Mouse (Mus musculus) common myeloid progenitor, adult 5-6 weeks (primary cell): Measurements from ENCODE around the gene Kpna6. TPM values are rescaled to one million over a fixed set of nuclear protein-coding genes. Genes with fewer than 3 reads are reported as not detected.
"Not testable (repeated sequence)": the region's sequence is repeated elsewhere in the genome, so short reads cannot be mapped to it uniquely, and the experiment has no call there.

Experiments
- ATAC-seq: replicated peaks from 2 replicates; pipeline ENCODE4 v1.8.0; 2016; ENCODE audit warnings: low read depth, mild to moderate bottlenecking, moderate TSS enrichment, inconsistent platforms; ENCODE audit not compliant: poor library complexity, severe bottlenecking
- total RNA-seq: library from RNA; stranded (forward); fragments of 200-1000, 187-1606 nt; gene quantifications from 2 replicates; pipeline ENCODE4 v1.2.3, GENCODE M21; 2017

The Kpna6 gene
- 21.9 and 26.2 TPM in 2 replicates for total RNA-seq

DNA sequence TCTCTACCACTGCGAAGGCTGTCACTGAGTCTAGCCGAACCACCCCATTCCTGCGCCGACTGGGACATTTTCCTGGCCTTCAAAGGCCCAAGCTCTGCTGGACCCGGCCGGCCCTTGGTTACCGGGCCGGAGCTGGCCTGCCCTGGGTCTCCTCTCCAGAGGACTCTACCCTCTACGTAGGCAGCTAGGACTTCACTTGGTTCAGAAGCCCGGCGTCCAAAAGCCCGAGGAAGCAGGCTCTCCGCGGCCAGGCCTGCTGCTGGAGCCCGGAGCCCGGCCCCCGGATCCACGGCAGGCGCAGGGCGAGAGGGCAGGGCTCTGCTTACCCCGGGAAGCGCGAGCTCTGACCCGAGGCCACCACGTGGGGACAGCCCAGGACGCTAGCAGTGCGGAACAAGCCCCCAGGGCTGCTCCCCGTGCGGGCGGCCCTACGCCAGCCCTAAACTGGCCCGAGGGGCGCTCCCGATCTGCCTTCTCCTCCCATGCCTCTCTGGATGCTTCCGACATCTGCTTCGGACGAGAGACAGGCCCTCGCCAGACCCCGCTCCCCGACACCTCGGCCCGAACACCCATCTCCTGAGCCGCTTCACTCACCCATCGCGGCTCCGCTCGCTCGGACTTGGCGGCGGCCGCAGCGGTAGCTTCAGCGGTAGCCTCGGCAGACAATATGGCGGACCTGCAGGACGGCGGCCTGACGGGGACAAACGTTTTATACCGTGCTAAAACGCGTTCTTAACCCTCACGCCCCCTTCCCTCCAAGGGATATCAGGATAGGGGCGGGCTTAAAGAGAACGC is at the start of gene Kpna6:
TSS of gene Kpna6 (minus strand) at position 685 of the 795 bp plus-strand sequence.
- peak; percentile 94 for ATAC-seq

GRCm38 (mm10) chr4:129716310-129716709 is 43.7 kb upstream of the Kpna6 start:
- no peak for ATAC-seq

DNA sequence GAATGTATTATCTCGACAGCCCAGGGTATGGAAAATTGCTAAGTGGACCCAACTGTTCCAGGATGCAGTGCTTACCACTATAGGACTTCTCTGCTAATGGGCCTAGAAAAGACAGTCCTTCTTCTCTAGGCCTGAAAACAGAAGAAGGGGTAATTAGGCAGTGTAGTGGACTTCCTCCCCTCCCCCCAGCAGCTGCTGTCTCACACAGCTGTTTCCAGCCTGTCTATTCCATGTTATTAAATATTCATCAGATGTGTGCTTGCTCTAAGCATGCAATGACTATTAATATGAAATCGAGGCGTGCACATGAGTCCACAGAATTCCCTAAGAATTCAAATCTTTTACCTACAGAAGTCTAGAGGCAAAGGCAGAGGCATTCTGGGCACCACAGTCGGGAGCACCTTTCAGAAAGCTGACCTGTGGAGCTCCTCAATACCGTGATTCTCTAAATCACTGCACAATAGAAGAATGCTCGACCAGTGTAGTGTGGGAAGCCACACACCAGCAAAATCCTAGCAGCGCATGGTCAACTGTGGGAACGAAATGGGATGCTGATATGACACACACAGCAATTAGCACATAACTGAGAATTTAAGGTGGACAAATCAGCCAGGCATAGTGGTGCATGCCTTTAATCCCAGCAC is 37.0 kb upstream of the Kpna6 start:
- no peak for ATAC-seq

DNA sequence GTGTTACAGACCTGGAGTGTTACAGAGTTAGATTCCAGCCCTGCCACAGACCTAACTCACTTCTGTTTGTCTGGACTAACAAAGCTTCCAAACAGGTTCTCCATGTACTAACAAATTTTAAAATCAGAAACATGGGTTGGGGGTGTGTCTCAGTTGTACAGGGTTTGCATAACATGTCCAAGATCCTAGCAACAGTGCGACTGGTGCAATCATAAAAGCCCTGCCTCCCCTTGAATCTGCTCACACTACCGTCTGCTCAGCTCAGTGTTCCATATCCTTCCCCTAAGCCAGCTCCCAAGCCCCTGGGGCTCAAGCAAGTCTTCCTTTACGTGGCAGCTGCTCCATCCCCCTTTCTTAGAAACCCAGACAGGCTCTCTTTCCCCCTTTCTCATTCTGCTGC is 34.2 kb upstream of the Kpna6 start:
- no peak for ATAC-seq

- ATAC-seq = no peak
Measured at GRCm38 (mm10) chr4:129702454-129702853, 29.9 kb upstream of the Kpna6 start.

DNA sequence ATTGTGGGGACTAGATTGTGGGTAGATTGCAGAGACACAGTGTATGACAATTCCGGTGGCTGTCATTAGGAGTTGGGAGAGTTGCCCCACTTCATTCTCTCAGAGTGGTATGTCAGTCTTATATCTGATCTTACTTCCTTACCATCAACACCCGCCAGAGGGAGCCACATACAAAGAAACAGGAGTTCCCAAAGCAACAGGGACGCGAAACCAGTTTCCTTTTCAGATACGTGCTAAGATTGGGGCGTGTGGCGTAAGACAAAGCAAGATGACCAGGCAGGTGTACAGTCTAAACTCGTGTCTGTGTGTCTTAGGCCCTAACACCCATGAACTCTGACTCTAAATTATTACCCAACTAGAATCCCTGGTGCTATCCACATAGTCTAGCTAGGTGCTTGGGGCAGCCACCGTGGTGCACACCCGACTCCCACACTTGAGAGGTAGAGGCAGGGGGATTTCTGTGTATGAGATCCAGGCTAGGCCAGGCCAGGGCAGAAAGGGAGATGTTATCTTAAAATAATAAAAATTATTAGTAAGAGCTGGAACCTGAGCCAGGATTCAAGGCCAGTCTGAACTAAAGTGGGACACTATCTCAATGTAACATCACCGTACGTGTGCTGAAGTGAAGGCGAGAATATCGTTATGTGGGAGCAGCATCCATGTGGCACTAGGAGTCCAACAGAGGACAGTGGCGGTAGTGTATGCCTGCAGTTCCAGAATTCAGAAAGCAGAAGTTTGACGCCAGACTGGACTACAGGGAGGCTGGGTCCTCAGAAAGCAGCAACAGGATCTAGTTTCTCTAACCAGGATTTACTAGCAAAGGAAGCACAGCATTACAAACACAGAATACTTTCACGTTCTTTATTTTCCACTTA is 29.2 kb upstream of the Kpna6 start:
- peak; percentile 70 for ATAC-seq

DNA sequence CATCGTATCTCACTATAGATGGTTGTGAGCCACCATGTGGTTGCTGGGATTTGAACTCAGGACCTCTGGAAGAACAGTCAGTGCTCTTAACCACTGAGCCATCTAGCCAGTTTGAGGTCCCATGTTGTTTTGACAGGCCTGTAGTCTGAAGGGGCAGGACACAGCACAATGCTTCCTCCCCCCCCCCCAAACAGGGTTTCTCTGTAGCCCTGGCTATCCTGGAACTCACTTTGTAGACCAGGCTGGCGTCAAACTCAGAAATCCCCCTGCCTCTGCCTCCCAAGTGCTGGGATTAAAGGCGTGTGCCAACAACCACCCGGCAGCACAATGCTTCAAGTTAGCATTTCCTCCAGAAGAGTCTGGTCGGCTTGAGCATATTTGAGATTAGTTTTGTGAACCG is 28.1 kb upstream of the Kpna6 start:
- ATAC-seq = not testable (repeated sequence)

DNA sequence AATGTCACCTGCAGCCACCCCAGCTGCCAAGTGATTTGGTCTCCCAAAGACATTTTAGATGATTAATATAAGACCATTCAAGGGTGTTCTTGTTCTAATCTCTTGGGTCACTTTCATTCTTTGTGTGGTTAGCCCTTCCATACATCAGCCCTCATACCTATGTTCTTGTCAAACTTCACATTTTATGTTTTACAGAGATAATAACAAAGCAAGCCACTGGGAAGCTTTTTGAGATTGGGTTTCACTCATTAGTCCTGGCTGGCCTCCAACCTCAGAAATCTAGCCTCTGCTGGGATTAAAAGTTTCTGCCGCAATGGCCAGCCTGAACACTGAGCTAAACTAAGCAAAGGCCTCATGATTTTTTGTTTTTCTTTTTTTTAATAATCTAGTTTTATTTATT is 27.6 kb upstream of the Kpna6 start:
- ATAC-seq = no peak

- ATAC-seq = no peak
Measured at GRCm38 (mm10) chr4:129697191-129697590, 24.6 kb upstream of the Kpna6 start.

GRCm38 (mm10) chr4:129696158-129696985 is 23.8 kb upstream of the Kpna6 start, which contains the start of gene Tmem39b:
Tmem39b (minus strand) TSS chr4:129696838.
- peak; percentile 72 for ATAC-seq

DNA sequence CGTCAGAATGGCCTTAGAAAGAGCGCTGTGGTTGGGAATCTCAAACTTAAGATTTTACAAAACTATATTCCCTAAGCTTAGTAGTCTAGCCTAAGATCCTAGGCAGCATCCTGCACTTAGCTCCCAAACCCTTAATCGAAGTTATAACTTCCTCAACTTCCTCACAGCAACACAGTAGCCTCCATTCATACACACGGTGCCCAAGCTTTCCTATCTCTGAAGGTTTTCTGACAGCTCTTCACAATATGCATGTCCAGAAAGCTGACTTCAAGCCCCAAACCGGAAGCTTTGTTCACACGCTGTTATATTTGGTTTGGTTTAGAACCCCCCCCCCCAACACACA is 23.2 kb upstream of the Kpna6 start:
- no peak for ATAC-seq

GRCm38 (mm10) chr4:129684531-129684930 is 12.0 kb upstream of the Kpna6 start:
- ATAC-seq = no peak

GRCm38 (mm10) chr4:129683901-129684493 is 11.4 kb upstream of the Kpna6 start:
- no peak for ATAC-seq

GRCm38 (mm10) chr4:129681837-129682236 is 9.3 kb upstream of the Kpna6 start:
- no peak for ATAC-seq

- peak; percentile 54 for ATAC-seq
Measured at GRCm38 (mm10) chr4:129672878-129673449, 397 bp upstream of the Kpna6 start.

GRCm38 (mm10) chr4:129671491-129672082 is 980 bp downstream of the Kpna6 start:
- peak; percentile 61 for ATAC-seq

GRCm38 (mm10) chr4:129662255-129662813 is 10.2 kb downstream of the Kpna6 start:
- ATAC-seq = 0 out of 2 replicates have a peak, but pooled peaks have one; percentile 32

GRCm38 (mm10) chr4:129661584-129661983 is 11.0 kb downstream of the Kpna6 start:
- ATAC-seq = no peak
